Mouse (Mus musculus) thymus, postnatal 14 days (tissue): ENCODE results near the gene Vps37c.

Experiments
- DNase-seq: peaks from one replicate; pipeline ENCODE4 v3.0.0; 2021

Gene Vps37c

DNA sequence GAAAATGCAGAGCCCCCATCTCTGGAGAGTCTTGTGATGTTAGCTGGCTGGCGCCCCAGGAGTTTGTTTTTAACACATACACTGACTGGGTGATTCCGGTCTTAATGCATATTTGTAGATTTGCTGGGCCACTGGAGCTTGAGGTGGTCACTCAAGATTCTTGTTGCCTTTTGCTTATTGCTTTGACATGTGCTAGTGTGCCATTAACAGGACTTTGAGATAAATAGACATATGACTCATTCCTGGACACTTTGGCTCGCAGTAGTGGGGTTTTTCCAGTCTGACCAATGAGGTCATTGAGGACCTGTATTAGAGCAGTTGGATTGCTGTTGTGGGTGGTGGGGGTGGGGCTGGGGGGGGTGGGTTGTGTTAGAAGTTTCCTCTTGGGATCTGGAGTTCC, 1.8 kb downstream of the Vps37c start:
- DNase-seq: no peak

DNA sequence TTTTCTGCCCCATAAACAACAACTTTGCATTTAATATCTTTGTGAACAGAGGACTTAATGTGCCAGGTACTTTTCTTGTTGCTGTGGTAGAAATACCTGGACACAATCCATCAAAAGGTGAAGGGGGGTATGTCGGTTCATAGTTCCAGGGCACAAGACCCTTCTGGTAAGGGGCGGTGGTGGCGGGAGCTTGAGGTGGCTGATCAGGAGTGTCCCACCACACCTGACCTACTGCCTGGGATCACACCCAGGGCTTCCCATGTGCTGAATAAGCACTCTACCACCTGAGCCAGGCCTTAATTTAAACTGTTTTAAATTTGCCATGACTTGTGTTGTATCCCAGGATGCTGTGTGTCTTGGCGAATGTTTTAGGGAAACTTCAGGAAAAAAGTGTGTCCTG, 2.6 kb downstream of the Vps37c start:
- no peak for DNase-seq

DNA sequence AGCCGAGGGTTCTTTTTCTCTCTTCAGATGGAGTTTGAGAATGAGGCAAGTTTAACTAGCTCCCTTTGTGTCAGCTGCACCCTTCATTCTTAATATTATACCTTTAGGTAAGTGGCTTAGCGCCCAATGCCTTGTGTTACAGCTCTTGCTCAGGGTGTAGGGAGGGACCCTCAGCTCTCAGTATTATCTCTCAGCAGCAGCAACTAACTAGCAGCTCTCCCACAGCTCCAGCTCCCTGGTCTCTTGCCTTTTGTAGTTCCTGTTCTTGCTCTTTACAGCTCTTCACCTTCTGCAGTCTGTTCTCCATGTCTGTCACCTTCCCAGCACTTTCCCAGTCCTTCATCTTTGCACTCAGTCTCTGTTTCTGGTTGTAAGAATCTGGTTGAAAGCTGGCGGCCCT, 3.1 kb downstream of the Vps37c start:
- DNase-seq: no peak

DNA sequence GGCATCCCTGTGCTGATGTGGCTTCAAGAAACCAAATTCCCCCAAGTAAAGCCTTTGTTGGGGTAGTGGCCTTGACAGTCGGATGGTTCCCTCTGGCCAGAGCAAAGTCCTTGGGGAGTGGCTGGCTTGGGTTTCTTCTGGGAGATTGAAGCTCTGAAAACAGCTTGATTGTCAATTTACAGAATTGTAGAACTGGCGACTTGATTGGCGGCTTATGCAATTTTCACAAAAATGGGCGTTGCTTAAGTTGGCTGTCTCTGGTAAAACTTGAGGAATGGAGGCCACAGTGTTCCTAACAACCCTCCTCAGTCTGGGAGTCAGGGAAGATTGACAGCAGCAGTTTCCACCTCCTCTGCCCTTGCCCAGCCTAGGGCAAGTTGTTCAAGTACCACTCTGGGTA, 3.8 kb downstream of the Vps37c start:
- no peak for DNase-seq

- no peak for DNase-seq
These were observed 5.6 kb downstream of the Vps37c start for GRCm38 (mm10) chr19:10693926-10694682.

DNA sequence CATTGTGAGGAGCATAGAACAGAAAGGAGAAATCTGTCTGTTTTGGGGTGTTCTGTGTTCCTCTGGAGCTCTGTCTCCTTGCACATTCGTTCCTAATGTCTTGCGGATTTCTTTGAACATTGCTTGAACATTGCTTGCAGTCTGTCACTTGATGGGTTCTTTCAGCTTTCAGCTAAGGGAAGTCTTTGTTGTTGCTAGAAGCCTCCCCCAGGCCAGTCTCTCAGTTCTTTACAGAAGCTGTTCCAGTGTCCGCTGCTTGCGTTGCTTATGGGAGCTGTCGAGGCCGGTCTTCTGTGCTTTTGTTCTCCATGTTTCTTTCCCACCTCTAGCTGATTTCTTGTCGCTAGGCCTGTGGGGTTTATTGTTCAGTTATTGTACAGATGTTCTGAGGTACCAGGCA, 7.3 kb downstream of the Vps37c start:
- no peak for DNase-seq

- no peak for DNase-seq
These were observed 9.8 kb downstream of the Vps37c start for GRCm38 (mm10) chr19:10698131-10698991.

DNA sequence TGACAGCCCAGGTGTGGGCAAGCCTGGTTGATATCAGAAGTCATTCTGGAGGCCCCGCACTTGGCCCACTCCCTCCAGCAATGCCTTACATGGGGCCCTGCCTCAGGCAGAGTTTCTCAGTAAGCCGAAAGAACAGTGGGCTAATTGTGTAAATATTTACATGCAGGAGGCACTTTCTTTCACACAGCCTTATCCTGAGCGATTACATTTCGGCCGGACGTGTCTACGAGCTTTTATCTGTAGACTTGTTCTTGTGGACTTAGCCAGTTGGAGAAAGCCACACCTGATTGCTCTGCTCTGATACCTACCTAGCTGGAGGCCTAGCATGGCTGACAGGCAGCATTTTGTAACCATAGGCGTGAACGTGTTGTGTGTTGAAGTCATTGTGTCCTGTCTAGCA, 11.3 kb downstream of the Vps37c start:
- DNase-seq: no peak

- DNase-seq: no peak
These were observed 12.6 kb downstream of the Vps37c start for GRCm38 (mm10) chr19:10701013-10701726.

GRCm38 (mm10) chr19:10702125-10702524, 13.6 kb downstream of the Vps37c start:
- no peak for DNase-seq

- DNase-seq: no peak
These were observed 14.9 kb downstream of the Vps37c start for GRCm38 (mm10) chr19:10703470-10703869.

DNA sequence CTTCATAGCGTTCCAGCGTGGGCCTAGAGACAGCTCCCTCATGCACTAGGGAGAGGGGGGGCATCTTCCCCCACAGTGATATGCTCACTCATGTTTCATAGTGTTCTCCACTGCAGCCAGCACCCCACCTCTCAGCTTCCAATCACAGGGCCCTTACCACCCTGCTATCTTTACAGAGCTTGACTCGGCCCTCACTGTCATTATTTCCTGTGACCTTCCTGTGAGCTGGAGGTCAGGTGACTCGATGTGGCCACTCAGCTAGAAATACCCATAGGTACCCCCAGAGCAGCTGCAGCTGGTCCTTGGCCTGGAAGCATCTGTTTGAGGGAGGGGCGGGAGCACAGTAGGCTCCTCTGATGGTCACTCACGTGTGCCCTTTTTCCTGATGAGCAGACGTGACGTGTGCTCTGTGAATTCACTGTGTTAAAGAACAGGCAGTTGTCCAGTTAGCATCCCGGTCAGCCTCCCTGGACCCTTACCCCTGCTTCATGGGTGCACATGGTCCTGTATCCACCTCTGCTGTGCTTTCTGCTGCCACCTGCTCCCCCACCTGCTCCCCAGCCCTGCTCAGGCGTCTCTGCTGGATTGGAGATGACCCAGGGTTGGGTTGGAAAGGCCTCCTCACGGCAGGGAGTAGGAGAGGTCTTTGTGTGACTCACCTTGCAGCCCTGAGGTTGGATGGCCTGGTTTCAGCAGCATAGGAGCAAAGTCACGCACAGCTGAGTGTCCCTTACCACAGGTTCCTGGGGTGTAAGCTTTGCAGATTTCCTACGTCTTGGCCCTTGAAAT, 18.7 kb downstream of the Vps37c start:
- no peak for DNase-seq

DNA sequence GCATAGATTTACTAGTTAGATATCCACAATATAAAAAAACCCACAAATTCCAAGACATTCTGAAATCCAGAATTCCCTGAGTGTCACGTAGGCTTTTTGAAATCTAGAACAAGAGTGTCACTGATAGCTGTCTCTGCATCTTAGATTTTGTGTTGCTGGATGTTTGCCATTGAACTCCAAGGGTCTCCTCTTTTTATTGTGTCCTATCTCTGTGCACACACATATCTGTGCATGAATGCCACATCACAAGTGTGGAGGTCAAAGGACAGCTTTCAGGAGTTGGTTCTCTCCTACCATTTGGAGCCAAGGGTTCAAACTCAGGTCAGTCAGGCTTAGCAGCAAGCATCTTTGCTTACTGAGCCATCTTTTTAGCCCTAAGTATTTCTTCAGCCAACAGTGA, 19.3 kb downstream of the Vps37c start:
- DNase-seq: no peak

- DNase-seq: no peak
These were observed 20.4 kb downstream of the Vps37c start for GRCm38 (mm10) chr19:10708900-10709299.

DNA sequence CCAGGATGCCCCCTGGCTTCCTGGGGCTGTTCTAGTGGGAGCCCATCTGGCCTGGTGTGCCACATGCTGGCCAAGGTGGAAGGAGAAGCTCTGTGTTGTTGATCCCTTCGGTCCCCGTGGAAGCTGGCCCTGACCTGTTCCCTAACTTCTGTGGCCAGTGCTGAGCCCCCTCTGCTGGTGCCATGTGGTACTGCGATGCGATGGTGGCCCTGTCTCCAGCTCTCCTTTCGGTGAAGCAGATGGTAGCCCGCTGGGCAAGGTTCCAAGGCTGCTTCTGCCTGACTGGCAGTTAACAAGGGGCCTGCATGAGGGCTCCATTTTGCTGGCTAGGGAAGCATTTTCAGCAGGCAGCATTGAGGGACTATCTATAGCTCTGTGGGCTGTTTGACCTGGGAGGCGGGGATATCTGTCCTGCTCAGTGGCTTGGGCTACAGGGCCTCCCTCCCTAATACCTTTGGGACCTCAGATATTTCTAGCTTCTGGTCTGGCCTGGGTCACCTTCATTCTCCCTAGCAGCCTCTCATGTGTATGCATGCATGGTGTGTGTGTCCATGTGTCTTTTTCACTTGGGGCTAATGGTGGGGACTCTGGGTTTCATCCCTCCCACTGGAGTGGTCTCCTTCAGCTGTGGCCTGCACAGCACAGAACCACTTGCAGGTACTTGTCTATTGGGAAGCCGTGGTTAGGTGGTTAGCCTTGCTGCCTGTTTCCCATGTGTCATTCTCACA, 21.0 kb downstream of the Vps37c start:
- peak; percentile 90 for DNase-seq

DNA sequence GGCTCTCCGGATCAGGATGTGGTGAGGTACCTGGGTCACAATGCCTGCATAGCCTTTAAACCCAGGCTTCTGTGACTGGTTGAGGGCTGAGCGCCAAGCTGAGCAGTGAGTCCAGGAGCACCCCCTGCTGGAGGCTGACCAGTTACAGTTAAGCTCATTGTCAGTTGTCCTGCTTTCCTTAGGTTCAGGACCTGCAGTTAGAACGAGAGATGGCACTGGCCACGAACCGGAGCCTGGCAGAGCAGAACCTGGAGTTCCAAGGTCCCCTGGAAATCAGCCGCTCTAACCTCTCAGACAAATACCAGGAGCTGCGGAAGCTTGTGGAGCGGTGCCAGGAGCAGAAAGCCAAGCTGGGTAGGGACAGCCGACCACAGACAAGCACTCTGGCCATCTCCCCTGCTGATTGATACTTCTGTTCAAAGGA, 21.6 kb downstream of the Vps37c start:
- peak; percentile 71 for DNase-seq

DNA sequence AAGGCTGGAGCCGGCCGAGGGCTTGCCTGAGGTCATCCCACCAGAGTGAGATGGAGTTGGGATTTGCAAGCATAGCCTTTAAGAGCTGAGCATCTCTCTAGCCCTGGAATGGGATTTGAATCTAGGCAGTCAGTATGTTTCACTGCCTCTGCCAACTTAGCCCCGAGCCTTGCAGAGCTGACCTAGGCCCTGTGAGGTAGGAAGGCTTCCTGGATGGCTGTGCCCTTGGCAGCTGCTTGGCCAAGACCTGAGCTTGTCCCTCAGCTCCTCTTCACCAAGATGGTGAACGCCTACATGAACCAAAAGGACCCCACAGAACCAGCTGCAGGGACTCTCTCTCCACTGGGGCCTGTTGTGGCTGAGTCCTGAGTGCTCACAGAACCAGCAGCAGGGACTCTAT, 22.2 kb downstream of the Vps37c start:
- no peak for DNase-seq

GRCm38 (mm10) chr19:10712194-10712593, 23.7 kb downstream of the Vps37c start:
- DNase-seq: no peak

DNA sequence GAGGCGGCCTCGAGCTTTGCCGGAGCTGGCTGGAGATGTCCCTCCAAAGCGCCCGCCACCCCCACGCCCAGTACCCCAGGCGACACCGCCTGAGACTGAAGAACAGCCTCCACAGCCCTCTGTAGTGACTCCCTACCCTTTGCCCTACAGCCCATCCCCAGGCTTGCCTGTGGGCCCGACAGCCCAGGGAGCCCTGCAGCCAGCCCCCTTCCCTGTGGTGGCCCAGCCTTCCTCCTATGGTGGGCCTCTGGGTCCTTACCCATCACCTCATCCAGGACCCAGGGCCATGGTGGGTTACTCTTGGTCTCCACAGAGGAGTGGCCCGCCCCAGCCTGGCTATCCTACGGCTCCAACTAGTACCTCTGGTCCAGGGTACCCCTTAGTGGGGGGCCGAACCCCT, 24.1 kb downstream of the Vps37c start:
- no peak for DNase-seq

GRCm38 (mm10) chr19:10713551-10713950, 25.0 kb downstream of the Vps37c start:
- DNase-seq: no peak

DNA sequence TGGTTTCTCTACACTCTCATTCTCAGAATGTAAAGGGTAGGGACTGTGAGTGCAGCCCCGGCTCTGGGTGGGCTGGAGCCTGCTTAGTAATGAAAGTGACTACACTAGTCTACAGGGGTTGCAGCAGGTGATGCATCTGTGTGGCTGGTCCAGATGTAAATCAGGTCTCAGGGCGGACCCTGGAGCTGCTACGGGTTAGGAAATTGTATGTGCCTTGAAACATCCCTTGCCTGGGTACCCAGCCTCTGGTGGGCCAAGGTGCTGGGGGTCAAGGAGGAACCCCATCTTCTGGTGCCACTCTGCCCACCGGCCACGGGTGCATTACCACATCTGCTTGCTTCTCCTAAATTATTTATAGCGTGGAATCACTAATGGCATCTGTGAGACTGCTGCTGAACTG, 25.6 kb downstream of the Vps37c start:
- DNase-seq: no peak
